Mouse (Mus musculus): ENCODE measurements around the gene Gm45799.

DNA sequence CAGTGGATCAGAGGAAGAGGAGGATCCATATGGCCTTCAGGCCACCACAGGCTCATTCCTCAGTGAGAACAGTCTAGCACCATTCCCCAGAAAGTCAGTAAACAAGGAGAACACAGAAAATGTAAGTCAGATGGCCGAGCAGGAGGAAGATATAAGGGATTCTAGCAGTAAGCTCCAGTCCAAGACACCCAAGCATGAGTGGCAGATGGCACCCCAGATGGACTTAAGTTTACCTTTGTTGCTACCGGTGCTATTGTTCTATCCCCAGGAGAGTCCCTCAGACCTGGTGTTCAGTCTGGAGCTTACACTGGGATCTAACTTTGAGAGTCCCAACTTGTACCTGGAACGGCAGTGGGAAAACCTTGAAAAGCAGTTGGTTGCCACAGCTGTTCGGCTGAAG lies 63.5 kb downstream of the Gm45799 start:
- TF ChIP-seq CTCF (IDR thresholded peaks at IDR 0.05) = no peak
- TF ChIP-seq EP300 (IDR thresholded peaks at IDR 0.05; ENCODE audit: insufficient read depth, low read depth, low read length) = no peak
- TF ChIP-seq POLR2A (IDR thresholded peaks at IDR 0.05; ENCODE audit: insufficient read depth, low read depth, low read length) = no peak

Data from heart, adult 2 months (tissue).